Mouse (Mus musculus): ENCODE results near the gene Wdr5b.

DNA sequence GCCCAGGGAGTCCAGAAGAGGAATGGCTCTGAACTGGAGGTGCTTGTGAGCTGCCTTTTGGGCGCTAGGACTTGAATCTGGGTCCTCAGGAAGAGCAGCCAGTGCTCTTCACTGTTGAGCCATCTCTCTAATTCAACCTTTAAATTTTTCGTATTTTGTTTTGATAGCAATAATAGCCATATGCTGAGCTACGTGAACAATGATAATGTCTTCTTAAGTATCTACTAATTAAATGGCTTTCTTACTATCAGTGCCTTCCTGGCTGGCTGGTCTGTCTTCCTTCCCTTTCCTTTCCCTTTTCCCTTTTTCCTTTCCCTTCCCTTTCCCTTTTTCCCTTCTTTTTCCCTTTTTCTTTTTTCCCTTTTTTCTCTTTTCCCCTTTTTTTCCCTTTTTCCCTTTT, 32.6 kb upstream of the Wdr5b start:
- TF ChIP-seq POLR2A (IDR thresholded peaks at IDR 0.05; ENCODE audit: extremely low read depth, insufficient read depth, low read length) (no peak), CTCF (IDR thresholded peaks at IDR 0.05; ENCODE audit: extremely low read depth, insufficient read depth, low read length) (no peak)
